Mouse (Mus musculus) brown adipose tissue, adult 24 weeks (tissue): ENCODE measurements around the gene Rnf183. TPM values are rescaled to one million over a fixed set of nuclear protein-coding genes. Genes with fewer than 3 reads are reported as not detected.

Experiments used
- H3K27ac ChIP-seq: fragments of 200-500 bp; replicated peaks from 2 replicates; pipeline ENCODE4 v1.5.1; 2012; ENCODE audit warnings: low read depth, mild to moderate bottlenecking, low read length
- H3K4me1 ChIP-seq: fragments of 200-500 bp; 2 replicates; pipeline ENCODE4 v1.6.1; 2012; ENCODE audit warnings: low read length, mixed read lengths; ENCODE audit not compliant: control insufficient read depth, insufficient read depth, insufficient read length
- H3K4me3 ChIP-seq: fragments of 200-500 bp; 2 replicates; pipeline ENCODE4 v1.5.1; 2012; ENCODE audit warnings: low read depth, mild to moderate bottlenecking, low read length, moderate library complexity; ENCODE audit not compliant: insufficient read depth
- polyA plus RNA-seq: library from polyadenylated mRNA; stranded (reverse); fragments of >200 nt; gene quantifications from 2 replicates; pipeline ENCODE4 v1.2.4, GENCODE M21; 2012; ENCODE audit not compliant: missing spikeins, insufficient read depth, insufficient read length

Rnf183 gene
- polyA plus RNA-seq, 1 experiment, result not detected

DNA sequence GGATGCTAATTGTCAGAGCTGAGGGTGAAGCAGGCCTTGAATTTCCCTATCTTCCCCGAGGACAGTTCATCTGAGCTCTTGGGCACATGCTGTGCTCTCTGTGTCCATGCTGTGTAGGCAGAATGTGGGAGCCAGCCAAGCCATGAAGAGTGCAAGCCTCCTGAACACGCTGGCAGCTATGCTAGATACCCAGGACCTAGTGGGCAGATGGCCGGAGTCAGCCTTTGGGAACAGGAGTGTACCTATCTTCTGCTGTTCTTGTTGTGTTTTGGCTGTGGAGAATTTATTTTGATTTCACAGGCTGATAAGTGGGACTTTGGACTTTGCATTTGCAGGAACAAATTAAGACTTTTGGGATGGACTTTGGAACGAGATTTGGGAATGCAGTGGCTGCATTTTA, 5.5 kb upstream of the Rnf183 start:
- Histone ChIP-seq H3K27ac (no peak overlapping the region), H3K4me1 (no peaks in the 10 kb centered on the region), H3K4me3 (no peak overlapping the region)

DNA sequence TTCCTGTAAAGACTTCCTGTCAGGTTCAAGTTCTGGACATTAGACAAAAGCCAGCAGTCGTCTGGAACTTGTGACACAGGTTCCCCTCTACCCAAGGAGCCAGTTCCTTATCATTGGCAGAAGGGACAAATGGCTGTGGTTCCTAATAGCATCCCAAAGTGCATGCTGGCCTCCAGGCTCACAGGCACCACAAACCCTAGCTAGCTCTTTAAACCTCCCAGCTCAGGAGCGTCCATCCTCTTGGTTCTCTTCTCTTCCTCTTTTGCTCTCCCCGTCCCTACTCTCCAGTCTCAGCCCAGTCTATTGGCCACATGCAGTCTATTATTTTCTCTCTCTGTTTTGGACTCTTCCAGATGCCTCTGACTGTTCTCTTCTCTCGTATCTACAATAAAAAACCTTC, 4.7 kb upstream of the Rnf183 start:
- H3K27ac ChIP-seq, result no peak overlapping the region
- no peaks in the 10 kb centered on the region for H3K4me1 ChIP-seq
- H3K4me3 ChIP-seq, result no peak overlapping the region

DNA sequence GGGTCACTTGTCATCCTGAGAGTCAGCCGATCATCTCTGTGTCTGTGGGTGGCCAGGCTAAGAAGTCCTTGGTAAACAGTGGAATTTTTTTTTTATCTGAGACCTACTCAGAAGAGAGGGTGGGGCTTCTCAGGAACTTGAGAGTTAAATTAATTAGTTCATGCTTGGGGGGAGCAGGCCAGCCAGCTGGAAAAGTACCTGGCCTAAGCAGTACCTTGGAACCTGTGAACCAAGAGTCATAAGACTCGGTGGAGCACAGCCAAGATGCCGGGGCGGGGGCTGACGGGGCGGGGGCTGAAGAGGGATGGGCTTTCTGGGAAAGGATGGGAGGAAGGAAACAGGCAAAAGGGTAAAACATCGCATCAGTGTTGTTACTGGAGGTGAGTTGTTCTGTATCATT, 2.8 kb upstream of the Rnf183 start:
- H3K4me3 ChIP-seq, result no peak overlapping the region
- H3K4me1 ChIP-seq, result no peaks in the 10 kb centered on the region
- no peak overlapping the region for H3K27ac ChIP-seq

DNA sequence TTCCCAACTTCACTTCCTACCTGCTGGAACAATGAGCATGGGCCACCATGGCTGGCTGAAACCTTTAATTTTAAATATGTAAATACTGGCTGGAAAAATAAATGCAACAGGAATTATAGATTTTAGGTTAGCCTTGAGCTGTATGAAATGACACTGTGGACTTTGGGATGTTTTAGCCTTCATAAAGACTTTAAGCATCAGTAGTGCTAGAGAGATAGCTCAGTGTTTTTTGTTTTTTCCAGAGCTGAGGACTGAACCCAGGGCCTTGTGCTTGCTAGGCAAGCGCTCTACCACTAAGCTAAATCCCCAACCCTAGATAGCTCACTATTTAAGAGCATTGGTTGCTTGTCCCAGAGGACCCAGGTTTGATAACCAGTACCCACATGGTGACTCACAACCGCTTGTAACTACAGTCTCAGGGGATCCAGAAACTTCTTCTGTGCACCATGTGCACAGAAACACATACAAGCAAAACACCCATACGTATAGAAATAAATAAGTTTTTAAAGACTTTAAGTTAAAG, 2.3 kb upstream of the Rnf183 start:
- no peak overlapping the region for H3K4me3 ChIP-seq
- no peaks in the 10 kb centered on the region for H3K4me1 ChIP-seq
- no peak overlapping the region for H3K27ac ChIP-seq

GRCm38 (mm10) chr4:62433939-62434870, 847 bp downstream of the Rnf183 start:
- Histone ChIP-seq H3K4me1 (no peaks in the 10 kb centered on the region), H3K4me3 (no peak overlapping the region), H3K27ac (no peak overlapping the region)

GRCm38 (mm10) chr4:62431522-62431921, 3.5 kb downstream of the Rnf183 start:
- H3K27ac ChIP-seq, result no peak overlapping the region
- H3K4me3 ChIP-seq, result no peak overlapping the region
- H3K4me1 ChIP-seq, result 0 out of 2 replicates have a peak, but pooled peaks cover 3% of the 10 kb centered on the region

GRCm38 (mm10) chr4:62430678-62431077, 4.4 kb downstream of the Rnf183 start:
- no peak overlapping the region for H3K4me3 ChIP-seq
- no peak overlapping the region for H3K27ac ChIP-seq
- H3K4me1 ChIP-seq, result peaks cover 7% of the 10 kb centered on the region; the same call in 1 of the 2 replicates

DNA sequence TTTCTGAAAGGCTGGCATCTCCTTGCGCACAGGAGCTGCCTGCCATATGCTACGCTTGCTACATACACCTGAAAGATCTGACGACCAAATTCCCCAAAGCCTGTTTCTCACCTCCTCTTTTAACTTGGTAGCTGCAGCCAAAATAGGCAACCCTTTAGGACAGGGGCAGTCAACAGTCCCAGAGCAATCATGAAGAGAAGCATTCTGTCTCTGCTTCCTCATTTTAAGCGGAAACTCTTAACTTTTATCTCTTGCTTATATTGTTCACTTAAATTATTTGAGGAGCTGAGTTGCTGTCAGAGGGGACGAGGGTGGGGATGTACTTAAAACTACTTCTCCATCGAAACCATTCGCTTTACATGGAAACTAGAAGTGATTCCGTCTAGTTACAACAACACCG, 5.4 kb downstream of the Rnf183 start:
- no peak overlapping the region for H3K4me3 ChIP-seq

DNA sequence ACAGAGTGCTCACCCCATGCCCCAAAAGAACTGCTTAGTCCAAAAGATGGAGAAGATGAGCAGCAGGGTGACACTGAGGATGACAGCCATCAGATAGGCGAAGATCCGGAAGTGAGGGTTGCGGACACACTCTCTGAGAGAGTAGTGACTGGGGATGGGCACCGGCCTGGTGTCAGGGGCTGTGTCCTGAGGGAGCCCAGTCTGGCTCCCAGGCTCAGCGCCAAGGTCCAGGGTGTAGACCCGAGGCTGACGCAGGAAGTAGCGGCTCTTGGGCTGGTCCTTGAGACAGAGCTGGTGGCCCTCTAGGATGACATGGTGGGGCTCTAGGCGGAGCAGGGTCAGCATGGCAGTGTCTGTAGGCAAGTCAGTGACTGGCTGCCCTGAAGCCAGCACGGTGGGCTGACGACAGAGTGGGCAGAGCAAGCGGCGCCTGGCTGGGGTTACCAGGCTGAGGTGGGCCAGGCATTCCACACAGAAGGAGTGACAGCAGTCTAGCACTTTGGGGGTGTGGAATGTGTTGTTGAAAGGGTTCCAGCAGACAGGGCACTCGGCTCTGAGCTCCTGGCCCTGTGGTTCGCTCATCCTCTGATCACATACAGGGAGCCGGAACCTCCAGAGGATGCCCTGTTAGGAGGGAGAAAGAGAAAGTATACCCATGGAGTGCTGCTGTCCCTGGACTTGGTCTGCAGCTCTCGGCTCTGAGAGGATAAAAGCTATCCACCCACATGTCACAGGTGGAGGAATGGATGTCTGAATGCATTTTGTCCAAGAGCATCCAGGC, 6.9 kb downstream of the Rnf183 start:
- Histone ChIP-seq H3K4me1 (peaks cover 7% of the 10 kb centered on the region; the same call in 1 of the 2 replicates), H3K4me3 (no peak overlapping the region), H3K27ac (no peak overlapping the region)

More for the DNA sequence above, 5.4 kb downstream of the Rnf183 start:
- H3K27ac ChIP-seq, result no peak overlapping the region
- peaks cover 7% of the 10 kb centered on the region; the same call in 1 of the 2 replicates for H3K4me1 ChIP-seq

- no peak overlapping the region for H3K4me3 ChIP-seq
- no peak overlapping the region for H3K27ac ChIP-seq
- peaks cover 7% of the 10 kb centered on the region; the same call in 1 of the 2 replicates for H3K4me1 ChIP-seq
These were observed 9.2 kb downstream of the Rnf183 start for GRCm38 (mm10) chr4:62425891-62426290.

- no peaks in the 10 kb centered on the region for H3K4me1 ChIP-seq
- H3K4me3 ChIP-seq, result no peak overlapping the region
- H3K27ac ChIP-seq, result no peak overlapping the region
These were observed 16.0 kb downstream of the Rnf183 start for GRCm38 (mm10) chr4:62419091-62419490.

GRCm38 (mm10) chr4:62418448-62418847, 16.6 kb downstream of the Rnf183 start:
- Histone ChIP-seq H3K4me3 (no peak overlapping the region), H3K27ac (no peak overlapping the region), H3K4me1 (no peaks in the 10 kb centered on the region)

DNA sequence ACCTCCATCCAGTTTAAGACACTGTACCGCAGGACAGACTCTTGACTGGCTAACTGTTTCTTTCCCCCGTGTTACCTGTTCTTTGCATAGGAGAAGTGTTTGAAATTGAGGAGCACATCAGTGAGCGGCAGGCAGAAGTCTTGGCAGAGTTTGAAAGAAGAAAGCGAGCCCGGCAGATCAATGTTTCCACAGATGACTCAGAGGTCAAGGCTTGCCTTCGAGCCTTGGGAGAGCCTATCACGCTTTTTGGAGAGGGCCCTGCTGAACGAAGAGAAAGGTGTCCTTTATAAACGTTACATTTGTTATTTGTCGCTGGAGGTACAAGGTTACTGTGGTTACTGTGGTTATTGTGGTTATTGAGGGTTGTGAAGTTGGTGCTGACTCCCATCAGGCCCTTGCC, 23.4 kb downstream of the Rnf183 start:
- Histone ChIP-seq H3K4me3 (no peak overlapping the region), H3K4me1 (peaks cover 6% of the 10 kb centered on the region; the same call in 1 of the 2 replicates), H3K27ac (no peak overlapping the region)

GRCm38 (mm10) chr4:62410325-62410724, 24.7 kb downstream of the Rnf183 start:
- no peak overlapping the region for H3K4me3 ChIP-seq
- no peak overlapping the region for H3K27ac ChIP-seq
- peaks cover 9% of the 10 kb centered on the region; the same call in 1 of the 2 replicates for H3K4me1 ChIP-seq

- peak overlapping the region; percentile 89 for H3K27ac ChIP-seq
- H3K4me3 ChIP-seq, result peak overlapping the region; percentile 93
These were observed 25.4 kb downstream of the Rnf183 start for GRCm38 (mm10) chr4:62409615-62410014.

More at GRCm38 (mm10) chr4:62409615-62410014, 25.4 kb downstream of the Rnf183 start:
- H3K4me1 ChIP-seq, result peaks cover 12% of the 10 kb centered on the region
